Mouse (Mus musculus): Measurements from ENCODE around the gene Mmp9.

Gene Mmp9

GRCm38 (mm10) chr2:164940140-164940830 lies at the start of gene Mmp9:
Gene Mmp9 (plus strand): TSS chr2:164940780.
- no peak for DNase-seq

GRCm38 (mm10) chr2:164891056-164891834 lies 49.3 kb upstream of the Mmp9 start:
- no peak for DNase-seq

GRCm38 (mm10) chr2:164891908-164892695 lies 48.5 kb upstream of the Mmp9 start:
- no peak for DNase-seq

- no peak for DNase-seq
Observed at GRCm38 (mm10) chr2:164892696-164893216, 47.8 kb upstream of the Mmp9 start.

GRCm38 (mm10) chr2:164894048-164894447 lies 46.5 kb upstream of the Mmp9 start:
- no peak for DNase-seq

GRCm38 (mm10) chr2:164894644-164895043 lies 45.9 kb upstream of the Mmp9 start:
- no peak for DNase-seq

GRCm38 (mm10) chr2:164895885-164896284 lies 44.7 kb upstream of the Mmp9 start:
- no peak for DNase-seq

GRCm38 (mm10) chr2:164898008-164898407 lies 42.6 kb upstream of the Mmp9 start:
- DNase-seq: no peak

- DNase-seq: no peak
Observed at GRCm38 (mm10) chr2:164899034-164899433, 41.5 kb upstream of the Mmp9 start.

GRCm38 (mm10) chr2:164899723-164900459 lies 40.7 kb upstream of the Mmp9 start:
- DNase-seq: no peak

- DNase-seq: no peak
Observed at GRCm38 (mm10) chr2:164901380-164901779, 39.2 kb upstream of the Mmp9 start.

GRCm38 (mm10) chr2:164903496-164903895 lies 37.1 kb upstream of the Mmp9 start:
- no peak for DNase-seq

GRCm38 (mm10) chr2:164906071-164906470 lies 34.5 kb upstream of the Mmp9 start:
- DNase-seq: no peak

- no peak for DNase-seq
Observed at GRCm38 (mm10) chr2:164907511-164907910, 33.1 kb upstream of the Mmp9 start.

GRCm38 (mm10) chr2:164908011-164908410 lies 32.6 kb upstream of the Mmp9 start:
- no peak for DNase-seq

GRCm38 (mm10) chr2:164909100-164909499 lies 31.5 kb upstream of the Mmp9 start:
- DNase-seq: no peak

- peak; percentile 62 to 76 for DNase-seq
Observed at GRCm38 (mm10) chr2:164909542-164909941, 31.0 kb upstream of the Mmp9 start.

- no peak for DNase-seq
Observed at GRCm38 (mm10) chr2:164910360-164911061, 30.1 kb upstream of the Mmp9 start.

GRCm38 (mm10) chr2:164911086-164912048 lies 29.2 kb upstream of the Mmp9 start, which contains the start of gene Zfp335:
Gene Zfp335 (minus strand): TSS chr2:164911757.
- peak; percentile 95 to 97 for DNase-seq

GRCm38 (mm10) chr2:164912151-164912550 lies 28.4 kb upstream of the Mmp9 start:
- DNase-seq: peak in 1 of 2 experiments; percentile 64

Data from kidney, postnatal 4 days (tissue).